Mouse (Mus musculus): ENCODE results near the gene Gchfr. TPM values are rescaled to one million over a fixed set of nuclear protein-coding genes. Genes with fewer than 3 reads are reported as not detected.

The Gchfr gene
- polyA plus RNA-seq, 1 experiment from 2014 or later: 5.5 TPM

GRCm38 (mm10) chr2:119182914-119183313 is 15.3 kb downstream of the Gchfr start:
- Histone ChIP-seq H3K4me2 (ENCODE audit: low read depth, low read length) (no peak overlapping the region), H3K36me3 (ENCODE audit: control insufficient read depth, insufficient read depth) (peaks cover 6% of the 10 kb centered on the region), H3K9me3 (replicated peaks; ENCODE audit: control insufficient read depth, low read length) (no peaks in the 10 kb centered on the region), H3K9ac (ENCODE audit: low read length) (no peak overlapping the region), H3K27ac (ENCODE audit: low read length) (no peak overlapping the region), H3K4me1 (ENCODE audit: control insufficient read depth, insufficient read depth, low read length) (no peaks in the 10 kb centered on the region), H3K4me3 (ENCODE audit: low read length) (no peak overlapping the region), H3K27me3 (ENCODE audit: control insufficient read depth, insufficient read depth, low read length) (no peaks in the 10 kb centered on the region)
- no peak for ATAC-seq (replicated peaks; ENCODE audit: extremely low read depth, insufficient read depth, low FRiP score)
- WGBS: 88% methylated on average over 7 of the region's 7 CpGs

DNA sequence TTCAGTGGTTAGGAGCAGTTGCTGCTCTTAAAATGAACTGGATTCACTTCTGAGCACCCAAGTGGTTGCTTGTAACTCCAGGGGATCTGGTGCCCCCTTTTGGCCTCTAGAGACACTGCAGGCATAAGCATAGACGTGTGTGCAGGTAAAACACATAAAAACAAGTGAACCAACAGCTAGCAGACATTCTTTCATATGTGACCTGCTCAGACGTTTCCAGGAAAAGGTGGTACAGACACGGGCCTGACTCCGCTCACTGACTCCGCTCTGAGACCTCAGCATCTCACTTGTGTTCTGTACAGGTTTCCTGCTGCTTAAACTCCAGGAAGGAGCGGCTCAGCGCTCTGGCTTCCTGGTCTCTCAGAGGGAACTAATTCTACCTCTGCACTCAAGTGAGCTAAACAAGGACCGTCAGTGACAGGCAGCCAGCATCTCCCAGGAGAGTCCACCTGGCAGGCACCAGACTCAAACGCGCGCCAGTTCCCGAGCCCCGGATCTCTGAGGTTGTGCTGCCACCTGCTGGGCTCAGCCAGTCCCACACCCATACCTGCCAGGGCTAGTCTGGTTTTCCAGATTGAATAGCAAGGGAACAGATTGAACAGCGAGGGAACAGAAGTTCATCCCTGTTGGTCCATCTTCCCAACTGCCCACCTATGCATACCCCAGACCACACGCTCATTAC is 21.6 kb downstream of the Gchfr start:
- WGBS: 5% methylated on average over 15 of the region's 15 CpGs
- peak; percentile 81 for ATAC-seq (replicated peaks; ENCODE audit: extremely low read depth, insufficient read depth, low FRiP score)
- H3K4me1 ChIP-seq (ENCODE audit: control insufficient read depth, insufficient read depth, low read length): peaks cover 8% of the 10 kb centered on the region
- H3K4me2 ChIP-seq (ENCODE audit: low read depth, low read length): peak overlapping the region; percentile 79
- H3K4me3 ChIP-seq (ENCODE audit: low read length): peak overlapping the region; percentile 46
- no peaks in the 10 kb centered on the region for H3K9me3 ChIP-seq (replicated peaks; ENCODE audit: control insufficient read depth, low read length)
- H3K9ac ChIP-seq (ENCODE audit: low read length): no peak overlapping the region
- H3K27ac ChIP-seq (ENCODE audit: low read length): no peak overlapping the region
- H3K36me3 ChIP-seq (ENCODE audit: control insufficient read depth, insufficient read depth): no peaks in the 10 kb centered on the region
- H3K27me3 ChIP-seq (ENCODE audit: control insufficient read depth, insufficient read depth, low read length): no peaks in the 10 kb centered on the region

DNA sequence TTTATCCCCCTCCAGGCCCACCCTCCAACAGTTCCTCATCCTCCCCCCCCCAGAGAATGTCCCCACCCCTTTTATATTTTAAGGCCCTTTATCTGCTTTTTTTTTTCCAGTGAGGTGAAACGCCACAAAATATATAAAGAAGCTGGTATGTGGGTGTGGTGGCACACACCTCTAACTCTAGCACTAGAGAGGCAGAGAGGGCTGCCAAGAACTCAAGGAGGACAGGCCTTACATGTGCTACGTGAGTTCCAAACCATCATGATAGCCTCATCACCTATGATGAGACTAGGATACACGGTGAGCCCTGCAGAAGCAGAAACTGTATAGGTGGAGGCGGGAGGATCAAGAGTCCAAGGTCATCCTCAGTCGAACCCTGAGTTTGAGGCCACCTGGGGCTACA is 23.4 kb downstream of the Gchfr start:
- Histone ChIP-seq H3K4me2 (ENCODE audit: low read depth, low read length) (no peak overlapping the region), H3K4me3 (ENCODE audit: low read length) (no peak overlapping the region), H3K27ac (ENCODE audit: low read length) (no peak overlapping the region), H3K36me3 (ENCODE audit: control insufficient read depth, insufficient read depth) (no peaks in the 10 kb centered on the region), H3K27me3 (ENCODE audit: control insufficient read depth, insufficient read depth, low read length) (no peaks in the 10 kb centered on the region), H3K9ac (ENCODE audit: low read length) (no peak overlapping the region), H3K4me1 (ENCODE audit: control insufficient read depth, insufficient read depth, low read length) (peaks cover 14% of the 10 kb centered on the region), H3K9me3 (replicated peaks; ENCODE audit: control insufficient read depth, low read length) (no peaks in the 10 kb centered on the region)
- ATAC-seq (replicated peaks; ENCODE audit: extremely low read depth, insufficient read depth, low FRiP score): no peak
- 80% methylated on average over 5 of the region's 5 CpGs for WGBS

- H3K9me3 ChIP-seq (replicated peaks; ENCODE audit: control insufficient read depth, low read length): no peaks in the 10 kb centered on the region
- peaks cover 14% of the 10 kb centered on the region for H3K4me1 ChIP-seq (ENCODE audit: control insufficient read depth, insufficient read depth, low read length)
- no peak overlapping the region; the same call in 1 of the 2 replicates for H3K9ac ChIP-seq (ENCODE audit: low read length)
- no peak overlapping the region for H3K4me3 ChIP-seq (ENCODE audit: low read length)
- H3K27me3 ChIP-seq (ENCODE audit: control insufficient read depth, insufficient read depth, low read length): no peaks in the 10 kb centered on the region
- H3K4me2 ChIP-seq (ENCODE audit: low read depth, low read length): no peak overlapping the region
- WGBS: 73% methylated on average over 5 of the region's 5 CpGs
- no peaks in the 10 kb centered on the region for H3K36me3 ChIP-seq (ENCODE audit: control insufficient read depth, insufficient read depth)
- ATAC-seq (replicated peaks; ENCODE audit: extremely low read depth, insufficient read depth, low FRiP score): peak; percentile 26; the same call in 1 of the 2 replicates
- peak overlapping the region; percentile 49 for H3K27ac ChIP-seq (ENCODE audit: low read length)
Measured at GRCm38 (mm10) chr2:119194140-119194539, 26.6 kb downstream of the Gchfr start.

- WGBS: 43% methylated on average over 4 of the region's 4 CpGs
- Histone ChIP-seq H3K27me3 (ENCODE audit: control insufficient read depth, insufficient read depth, low read length) (no peaks in the 10 kb centered on the region), H3K36me3 (ENCODE audit: control insufficient read depth, insufficient read depth) (no peaks in the 10 kb centered on the region), H3K27ac (ENCODE audit: low read length) (no peak overlapping the region), H3K4me2 (ENCODE audit: low read depth, low read length) (no peak overlapping the region), H3K9me3 (replicated peaks; ENCODE audit: control insufficient read depth, low read length) (no peaks in the 10 kb centered on the region), H3K9ac (ENCODE audit: low read length) (no peak overlapping the region), H3K4me1 (ENCODE audit: control insufficient read depth, insufficient read depth, low read length) (peaks cover 13% of the 10 kb centered on the region; the same call in 1 of the 2 replicates), H3K4me3 (ENCODE audit: low read length) (no peak overlapping the region)
- ATAC-seq (replicated peaks; ENCODE audit: extremely low read depth, insufficient read depth, low FRiP score): no peak
Measured at GRCm38 (mm10) chr2:119196316-119197108, 28.9 kb downstream of the Gchfr start.

DNA sequence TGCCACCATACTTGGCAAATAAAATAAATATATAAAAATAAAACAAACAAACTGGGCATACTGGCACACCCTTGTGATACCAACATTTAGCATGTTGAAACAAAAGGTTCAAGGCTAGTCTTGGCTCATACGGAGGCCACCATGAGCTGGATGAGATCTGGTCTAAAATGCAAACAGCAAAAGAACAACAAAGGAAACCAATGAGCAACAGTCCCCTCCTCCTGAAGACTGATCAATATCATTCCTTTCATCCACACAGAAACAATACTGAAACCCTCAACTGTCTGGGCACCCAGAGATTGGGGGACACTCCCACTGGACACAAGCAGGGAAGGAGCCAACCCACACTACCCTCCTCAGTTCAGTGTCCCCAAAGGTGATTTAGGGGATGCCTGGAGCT is 29.9 kb downstream of the Gchfr start:
- Histone ChIP-seq H3K9ac (ENCODE audit: low read length) (no peak overlapping the region), H3K27ac (ENCODE audit: low read length) (no peak overlapping the region), H3K36me3 (ENCODE audit: control insufficient read depth, insufficient read depth) (no peaks in the 10 kb centered on the region), H3K4me2 (ENCODE audit: low read depth, low read length) (no peak overlapping the region), H3K4me1 (ENCODE audit: control insufficient read depth, insufficient read depth, low read length) (peaks cover 13% of the 10 kb centered on the region; the same call in 1 of the 2 replicates), H3K4me3 (ENCODE audit: low read length) (no peak overlapping the region), H3K27me3 (ENCODE audit: control insufficient read depth, insufficient read depth, low read length) (no peaks in the 10 kb centered on the region), H3K9me3 (replicated peaks; ENCODE audit: control insufficient read depth, low read length) (no peaks in the 10 kb centered on the region)
- WGBS: 81% methylated on average over 1 of the region's 1 CpGs
- no peak for ATAC-seq (replicated peaks; ENCODE audit: extremely low read depth, insufficient read depth, low FRiP score)

DNA sequence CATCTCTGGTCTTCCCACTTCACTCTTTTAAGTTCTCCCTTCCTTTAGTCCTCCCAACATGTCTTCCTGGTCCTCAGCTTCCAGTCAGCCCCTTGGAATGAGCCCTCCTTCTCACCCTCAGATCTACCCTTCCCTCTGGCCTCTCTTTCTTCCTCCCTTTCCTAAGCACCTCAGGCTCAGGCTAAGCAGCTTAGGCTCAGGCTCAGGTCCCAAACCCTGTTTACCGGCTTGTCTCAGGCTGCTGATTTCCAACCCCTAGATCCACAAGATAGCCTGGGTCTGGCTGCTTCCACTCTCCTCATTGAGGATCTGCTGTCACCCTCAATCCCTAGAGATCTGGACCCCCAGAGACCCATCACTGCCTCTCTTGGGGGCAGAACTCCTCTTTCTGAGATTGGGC is 30.5 kb downstream of the Gchfr start:
- Histone ChIP-seq H3K9ac (ENCODE audit: low read length) (no peak overlapping the region), H3K4me3 (ENCODE audit: low read length) (no peak overlapping the region), H3K4me1 (ENCODE audit: control insufficient read depth, insufficient read depth, low read length) (peaks cover 13% of the 10 kb centered on the region; the same call in 1 of the 2 replicates), H3K36me3 (ENCODE audit: control insufficient read depth, insufficient read depth) (no peaks in the 10 kb centered on the region), H3K27ac (ENCODE audit: low read length) (no peak overlapping the region), H3K9me3 (replicated peaks; ENCODE audit: control insufficient read depth, low read length) (no peaks in the 10 kb centered on the region), H3K4me2 (ENCODE audit: low read depth, low read length) (no peak overlapping the region), H3K27me3 (ENCODE audit: control insufficient read depth, insufficient read depth, low read length) (no peaks in the 10 kb centered on the region)
- WGBS: 25% methylated on average over 1 of the region's 1 CpGs
- no peak for ATAC-seq (replicated peaks; ENCODE audit: extremely low read depth, insufficient read depth, low FRiP score)

GRCm38 (mm10) chr2:119198934-119199333 is 31.4 kb downstream of the Gchfr start:
- Histone ChIP-seq H3K9me3 (replicated peaks; ENCODE audit: control insufficient read depth, low read length) (no peaks in the 10 kb centered on the region), H3K27me3 (ENCODE audit: control insufficient read depth, insufficient read depth, low read length) (no peaks in the 10 kb centered on the region), H3K4me2 (ENCODE audit: low read depth, low read length) (no peak overlapping the region), H3K27ac (ENCODE audit: low read length) (no peak overlapping the region), H3K36me3 (ENCODE audit: control insufficient read depth, insufficient read depth) (no peaks in the 10 kb centered on the region), H3K4me1 (ENCODE audit: control insufficient read depth, insufficient read depth, low read length) (peaks cover 13% of the 10 kb centered on the region; the same call in 1 of the 2 replicates), H3K9ac (ENCODE audit: low read length) (no peak overlapping the region), H3K4me3 (ENCODE audit: low read length) (no peak overlapping the region)
- WGBS: 67% methylated on average over 3 of the region's 3 CpGs
- no peak for ATAC-seq (replicated peaks; ENCODE audit: extremely low read depth, insufficient read depth, low FRiP score)

GRCm38 (mm10) chr2:119202914-119203453 is 35.4 kb downstream of the Gchfr start:
- H3K9me3 ChIP-seq (replicated peaks; ENCODE audit: control insufficient read depth, low read length): no peaks in the 10 kb centered on the region
- ATAC-seq (replicated peaks; ENCODE audit: extremely low read depth, insufficient read depth, low FRiP score): no peak; the same call in 1 of the 2 replicates
- H3K4me2 ChIP-seq (ENCODE audit: low read depth, low read length): no peak overlapping the region
- peaks cover 2% of the 10 kb centered on the region; the same call in 1 of the 2 replicates for H3K4me1 ChIP-seq (ENCODE audit: control insufficient read depth, insufficient read depth, low read length)
- no peak overlapping the region for H3K27ac ChIP-seq (ENCODE audit: low read length)
- no peaks in the 10 kb centered on the region for H3K36me3 ChIP-seq (ENCODE audit: control insufficient read depth, insufficient read depth)
- 48% methylated on average over 5 of the region's 5 CpGs for WGBS
- H3K27me3 ChIP-seq (ENCODE audit: control insufficient read depth, insufficient read depth, low read length): no peaks in the 10 kb centered on the region
- no peak overlapping the region for H3K4me3 ChIP-seq (ENCODE audit: low read length)
- no peak overlapping the region for H3K9ac ChIP-seq (ENCODE audit: low read length)
